10 mouse cellular contexts compared by ENCODE assay signal in the genomic region with DNA sequence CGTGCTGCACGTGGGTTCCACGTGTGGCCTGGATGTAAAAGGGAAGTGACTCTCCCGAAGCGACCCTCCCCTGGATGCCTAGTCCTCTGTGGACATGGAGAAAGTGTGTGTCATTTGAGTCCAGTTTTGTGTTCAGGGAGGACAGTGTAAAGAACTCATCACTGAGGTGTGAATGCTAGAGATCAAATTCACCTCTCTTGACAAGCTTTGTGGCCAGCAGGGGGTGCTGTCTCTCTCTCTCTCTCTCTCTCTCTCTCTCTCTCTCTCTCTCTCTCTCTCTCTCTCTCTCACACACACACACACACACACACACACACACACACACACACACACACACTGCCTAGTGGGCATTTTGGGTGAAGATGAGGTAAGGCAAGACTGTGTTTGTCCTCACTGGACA.
DNase-seq lines count a peak whose midpoint lies in the region; ATAC-seq and TF ChIP-seq lines count a peak whose summit lies in the region.
"Had no signal": no experiment of that assay in that cellular context is flagged by ENCODE, and none has a peak within 500 bp of the region (broad histone marks: within the 10 kb centered on the region; RNA-seq: fewer than 3 reads in every experiment).

No protein-coding gene starts in this region.

- TF ChIP-seq EP300 in stomach, postnatal 0 days (optimal IDR thresholded peaks at IDR 0.05): no peak

- H3K36me3 ChIP-seq in stomach, postnatal 0 days (ENCODE audit: control insufficient read depth, insufficient read depth, low read length): no peaks in the 10 kb centered on the region
- H3K36me3 ChIP-seq: embryonic facial prominence, embryonic 15.5 days had no signal

- H3K27ac ChIP-seq in layer of hippocampus, adult 2 months: no peak overlapping the region
- H3K27ac ChIP-seq in stomach, postnatal 0 days (replicated peaks): no peak overlapping the region
- H3K27ac ChIP-seq: embryonic facial prominence, embryonic 15.5 days; neural tube, embryonic 13.5 days had no signal

- no peak for ATAC-seq in stomach, postnatal 0 days (ENCODE audit: low FRiP score, low TSS enrichment)

- H3K4me1 ChIP-seq in stomach, postnatal 0 days (replicated peaks; ENCODE audit: control insufficient read depth, insufficient read depth): no peaks in the 10 kb centered on the region
- H3K4me1 ChIP-seq: embryonic facial prominence, embryonic 15.5 days; neural tube, embryonic 13.5 days had no signal

- 70% methylated on average over 5 of the region's 5 CpGs for WGBS in stomach, postnatal 0 days

- no peak overlapping the region for H3K4me2 ChIP-seq in stomach, postnatal 0 days (replicated peaks; ENCODE audit: low read depth)
- H3K4me2 ChIP-seq: embryonic facial prominence, embryonic 15.5 days; neural tube, embryonic 13.5 days had no signal

- peak; percentile 45 for DNase-seq in cerebellum, adult 8-10 months
- no peak for DNase-seq in cerebellum, adult 9-11 months
- DNase-seq in layer of hippocampus, adult 2 months (ENCODE audit: low spot score in 2 of 2): peak in 1 of 2 experiments; percentile 66
- DNase-seq in layer of hippocampus, adult 9-10 months (ENCODE audit: low spot score): no peak
- DNase-seq in MN1 (ENCODE audit: low spot score): peak; percentile 16
- peak; percentile 3 for DNase-seq in induced T-regulatory cell, adult 2 months (ENCODE audit: low read depth)
- peak; percentile 19 for DNase-seq in stomach, postnatal 0 days (ENCODE audit: low spot score)
- no peak for DNase-seq in urinary bladder, adult 18-20 months (ENCODE audit: low spot score in 2 of 2)

- no peak overlapping the region for H3K4me3 ChIP-seq in layer of hippocampus, adult 2 months
- H3K4me3 ChIP-seq in stomach, postnatal 0 days (ENCODE audit: low read depth, low read length): no peak overlapping the region
- H3K4me3 ChIP-seq: embryonic facial prominence, embryonic 15.5 days; neural tube, embryonic 13.5 days had no signal

- no peaks in the 10 kb centered on the region for H3K27me3 ChIP-seq in stomach, postnatal 0 days (ENCODE audit: control insufficient read depth, insufficient read depth, low read length)
- H3K27me3 ChIP-seq: embryonic facial prominence, embryonic 15.5 days; neural tube, embryonic 13.5 days had no signal

- peak; percentile 63 for TF ChIP-seq CTCF in layer of hippocampus, adult 2 months (conservative IDR thresholded peaks at IDR 0.05)
- peak; percentile 57 for TF ChIP-seq CTCF in stomach, postnatal 0 days (IDR thresholded peaks at IDR 0.05; ENCODE audit: low read depth)

- no peak overlapping the region for H3K9ac ChIP-seq in stomach, postnatal 0 days (ENCODE audit: low read length)
- H3K9ac ChIP-seq: embryonic facial prominence, embryonic 15.5 days; neural tube, embryonic 13.5 days had no signal

- no peaks in the 10 kb centered on the region for H3K9me3 ChIP-seq in stomach, postnatal 0 days (ENCODE audit: control insufficient read depth, low read length)
- H3K9me3 ChIP-seq: embryonic facial prominence, embryonic 15.5 days; neural tube, embryonic 13.5 days had no signal

Comparison
In these comparisons a context has a peak if more than half of its experiments do, and no peak if none do; other contexts are left out.
1. DNase-seq: peak in cerebellum, adult 8-10 months (single experiment), MN1 (single experiment), induced T-regulatory cell, adult 2 months (single experiment) and stomach, postnatal 0 days (single experiment); none in cerebellum, adult 9-11 months (single experiment), layer of hippocampus, adult 9-10 months (single experiment) and urinary bladder, adult 18-20 months (0 of 2).